Mouse (Mus musculus): ENCODE results near the gene Htatsf1.
A peak's percentile ranks its signal among the peaks of the same experiment; 100 is the strongest.

Gene Htatsf1

GRCm38 (mm10) chrX:57053174-57053992 lies at the start of gene Htatsf1:
Gene Htatsf1, plus strand, starts transcription at chrX:57053583.
- DNase-seq: peak; percentile 70 to 86

GRCm38 (mm10) chrX:57012891-57013290 lies 40.5 kb upstream of the Htatsf1 start:
- no peak for DNase-seq

- no peak for DNase-seq
These were observed 10.6 kb upstream of the Htatsf1 start, which contains the start of gene Brs3 for GRCm38 (mm10) chrX:57042774-57043173. Gene Brs3, plus strand, starts transcription at chrX:57043074.

- no peak for DNase-seq
These were observed 9.5 kb upstream of the Htatsf1 start for GRCm38 (mm10) chrX:57043869-57044268.

GRCm38 (mm10) chrX:57052848-57053173 lies 572 bp upstream of the Htatsf1 start:
- no peak for DNase-seq

- no peak for DNase-seq
These were observed 606 bp downstream of the Htatsf1 start for GRCm38 (mm10) chrX:57053993-57054385.

GRCm38 (mm10) chrX:57081496-57081895 lies 28.1 kb downstream of the Htatsf1 start:
- no peak for DNase-seq

- DNase-seq: no peak
These were observed 34.4 kb downstream of the Htatsf1 start, which contains the start of gene Vgll1 for GRCm38 (mm10) chrX:57087806-57088205. Gene Vgll1, plus strand, starts transcription at chrX:57088106.

- DNase-seq: no peak
These were observed 50.0 kb downstream of the Htatsf1 start for GRCm38 (mm10) chrX:57103415-57103814.

- no peak for DNase-seq
These were observed 53.6 kb downstream of the Htatsf1 start for GRCm38 (mm10) chrX:57106956-57107355.

Measured in cerebellum, adult 18-20 months (tissue).